Mouse (Mus musculus) layer of hippocampus, postnatal 25 days (tissue): ENCODE results near the gene Phf2. TPM values are rescaled to one million over a fixed set of nuclear protein-coding genes. Genes with fewer than 3 reads are reported as not detected.

Experiments
- DNase-seq, 2 experiments: peaks; one replicate each; pipeline ENCODE4 v3.0.0; 2022; ENCODE audit warnings: mixed read lengths in 2 of 2, low spot score in 1 of 2; ENCODE audit errors: extremely low spot score in 1 of 2
- total RNA-seq, 2 experiments: library from RNA; stranded (reverse); gene quantifications; 2 replicates each; pipeline ENCODE4 v1.2.3; 2021

Gene Phf2
- total RNA-seq: 10 to 100 TPM; 34.7 to 34.8 TPM

DNA sequence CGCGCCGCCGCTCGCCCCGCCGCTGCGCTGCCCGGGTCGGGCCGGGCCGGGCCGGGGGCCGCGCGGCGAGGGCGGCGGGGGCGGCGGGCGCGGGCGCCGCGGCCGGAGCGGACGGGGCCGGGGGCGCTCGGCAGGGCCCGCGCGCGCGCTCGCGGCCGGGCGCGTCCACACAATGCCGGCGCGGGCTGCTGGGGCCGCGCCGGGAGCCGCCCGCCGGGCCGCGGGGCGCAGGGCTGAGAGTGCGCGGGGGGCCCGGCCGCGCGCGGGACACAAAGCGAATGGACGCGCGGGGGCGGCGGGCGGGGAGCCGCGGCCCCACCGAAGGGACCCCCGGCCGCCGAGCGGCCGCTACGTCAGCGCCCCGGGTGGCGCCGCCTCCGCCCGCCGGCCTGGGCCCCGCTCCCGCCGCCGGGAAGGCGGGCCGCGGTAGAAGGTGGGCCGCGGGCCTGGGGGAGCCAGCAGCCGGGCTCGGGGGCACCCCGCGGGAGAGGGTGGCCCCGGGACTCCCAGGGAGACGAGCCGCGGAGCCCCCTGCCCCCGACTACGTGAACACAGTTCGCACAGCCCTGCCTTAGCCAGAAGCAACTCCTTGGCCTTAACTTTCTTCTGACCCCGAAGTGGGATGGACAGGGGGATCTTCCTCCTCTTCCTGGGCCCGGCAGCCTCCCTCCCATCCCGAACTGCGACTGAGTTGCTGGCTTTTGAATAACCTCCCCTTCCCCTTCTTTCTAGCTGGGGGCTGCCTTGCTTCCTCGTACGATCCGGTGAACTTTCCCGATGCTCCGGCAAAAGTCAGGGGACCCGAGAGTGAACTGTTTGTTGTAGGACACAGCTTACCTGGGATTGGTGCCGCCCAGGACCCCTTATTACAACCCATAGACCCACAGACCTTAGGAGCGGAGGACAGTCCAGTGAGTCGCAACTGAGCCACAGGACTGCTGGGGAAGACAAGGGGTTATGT lies at the start of gene Phf2:
TSS of gene Phf2 (minus strand) at position 349 of the 961 bp plus-strand sequence.
- DNase-seq: no peak

DNA sequence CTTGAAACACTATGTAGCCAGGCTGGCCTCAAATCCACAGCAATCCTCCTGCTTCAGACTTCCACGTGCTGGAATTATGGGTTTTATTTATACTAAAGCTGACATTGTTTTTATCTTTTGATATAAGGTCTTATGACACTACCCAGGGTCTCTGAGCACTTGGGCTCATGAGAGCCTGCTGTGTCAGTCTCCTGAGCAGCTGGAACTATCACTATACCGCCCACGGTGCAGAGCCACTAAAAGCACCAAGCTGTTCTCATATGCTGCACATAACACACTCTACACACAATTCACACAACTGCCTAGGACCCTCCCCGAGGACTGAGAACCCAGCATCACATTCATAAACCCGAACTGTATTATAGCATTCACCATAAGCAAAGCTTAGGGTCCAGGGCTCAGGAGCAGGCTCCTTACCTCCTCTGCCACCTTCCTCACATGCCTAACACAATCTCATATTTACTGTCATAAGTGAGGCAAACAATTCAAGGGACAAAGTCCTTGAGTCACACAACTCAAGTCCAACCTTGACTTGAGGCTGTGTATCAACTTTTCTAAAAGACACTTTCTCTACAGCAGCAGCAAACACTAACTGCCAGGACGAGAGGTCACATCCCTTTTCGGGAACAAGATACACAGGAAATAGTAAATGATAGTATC lies 49.0 kb upstream of the Phf2 start:
- DNase-seq: no peak

DNA sequence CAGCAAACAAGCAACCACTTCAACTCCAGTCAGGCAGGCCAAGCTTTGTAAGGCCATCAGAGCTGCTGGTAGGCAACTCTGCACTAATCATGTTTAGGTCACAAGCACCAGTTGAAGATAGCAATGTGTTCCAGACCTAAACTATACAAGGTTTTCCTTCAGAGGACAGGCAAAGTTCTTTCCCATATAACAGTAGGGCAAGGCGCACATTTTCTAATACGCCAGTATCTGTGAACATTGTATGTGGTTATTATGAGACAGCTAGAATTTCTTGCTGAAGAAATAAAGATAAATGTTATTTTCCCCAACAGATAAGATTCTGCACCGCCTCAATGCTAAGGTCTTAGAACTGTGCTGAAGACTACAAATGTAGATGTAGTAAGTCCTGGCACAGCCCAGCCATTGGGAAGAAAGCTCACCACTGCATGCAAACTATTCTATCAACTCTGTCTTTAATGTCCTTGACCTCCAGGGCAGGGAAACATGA lies 46.2 kb upstream of the Phf2 start:
- DNase-seq: no peak

DNA sequence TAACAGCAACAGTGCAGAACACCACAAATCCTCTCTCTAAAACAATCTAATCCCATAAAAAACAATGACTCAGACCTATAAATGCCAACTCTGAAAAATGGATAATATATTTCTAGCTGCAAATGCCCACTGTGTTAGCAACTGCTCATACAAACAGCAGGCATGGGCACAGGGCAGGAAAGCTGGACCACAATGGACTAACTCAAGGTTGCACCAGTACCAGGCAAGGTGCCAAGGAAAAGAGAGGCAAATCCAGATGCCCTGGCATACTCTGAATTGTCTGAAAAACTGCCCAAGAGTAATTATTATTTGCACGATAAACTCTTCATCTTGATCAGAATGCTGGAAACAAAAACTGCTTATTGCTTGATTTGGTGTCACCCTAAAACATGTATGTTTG lies 42.8 kb upstream of the Phf2 start:
- DNase-seq: no peak

DNA sequence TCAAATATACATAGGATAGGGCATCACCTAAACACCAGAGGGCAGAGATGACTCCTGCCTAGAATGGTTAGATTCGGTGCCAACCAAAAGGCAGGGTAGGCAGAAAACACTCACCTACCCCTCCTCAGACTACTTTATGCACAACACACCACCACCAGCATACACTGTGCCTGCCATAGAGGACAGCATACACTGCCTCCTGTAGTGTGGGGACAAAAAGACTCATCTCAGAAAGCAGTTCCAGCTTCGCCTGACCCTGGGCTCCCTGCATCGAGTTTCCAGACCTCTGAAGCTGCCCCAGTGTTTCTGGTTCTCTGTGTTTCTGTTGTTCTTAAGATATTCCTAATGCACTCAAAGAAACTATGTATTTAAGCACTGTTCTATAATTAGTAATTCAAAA lies 42.2 kb upstream of the Phf2 start:
- DNase-seq: no peak

DNA sequence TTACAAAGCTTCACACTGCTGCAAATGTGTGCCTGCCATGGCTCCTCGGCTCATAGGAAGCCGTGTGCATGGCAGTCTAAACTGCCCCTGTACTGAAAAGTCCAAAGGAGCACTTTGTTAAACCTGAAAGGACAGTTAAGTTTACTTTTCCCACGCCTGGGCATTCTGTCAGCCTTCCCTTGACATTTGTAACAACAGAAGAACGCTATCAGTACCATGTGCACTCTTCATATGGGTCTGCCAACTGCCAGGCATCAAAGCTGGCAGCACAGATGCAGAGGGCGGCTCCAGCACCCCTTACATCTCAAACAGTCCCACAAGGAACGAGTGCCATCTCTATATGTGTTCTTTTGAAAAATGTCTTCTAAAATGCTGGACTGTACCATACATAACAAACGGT lies 40.5 kb upstream of the Phf2 start:
- DNase-seq: no peak

DNA sequence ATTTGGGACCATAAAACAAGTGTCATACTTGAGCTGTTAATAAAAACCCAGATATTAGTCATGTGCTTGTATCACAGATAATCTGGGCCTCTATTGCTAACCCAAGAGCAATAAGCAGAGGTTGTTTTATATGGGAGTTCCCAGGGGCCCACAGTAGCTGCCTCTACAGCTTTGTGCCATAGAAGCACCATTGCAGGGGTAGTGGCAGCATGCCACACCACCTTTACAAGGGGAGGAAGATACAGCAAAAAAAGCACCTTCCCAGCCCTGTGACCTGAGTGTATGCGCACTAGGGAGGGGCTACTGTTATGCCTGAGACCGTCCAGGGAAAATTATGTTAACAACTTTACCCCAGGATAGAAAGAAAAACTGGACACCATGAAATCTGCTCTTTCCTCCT lies 34.5 kb upstream of the Phf2 start:
- no peak for DNase-seq

DNA sequence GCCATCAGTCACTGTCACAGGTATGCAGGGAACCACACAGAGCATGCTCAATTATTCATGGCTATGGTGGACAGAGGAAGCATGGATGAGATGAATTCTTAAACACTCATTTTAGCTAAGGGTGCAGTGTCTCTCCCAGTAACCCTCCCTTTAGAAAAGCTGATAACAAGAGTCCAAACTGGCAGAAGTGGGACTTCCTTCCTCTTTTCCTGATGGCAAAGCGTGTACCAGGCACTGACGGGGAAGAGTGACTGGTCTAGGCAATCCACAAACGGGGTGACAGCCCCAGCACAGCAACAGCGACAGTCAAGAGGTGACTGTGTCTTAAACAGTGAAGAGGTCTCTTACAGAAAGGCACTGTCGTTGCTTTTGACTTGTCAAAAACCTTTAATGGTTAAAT lies 24.5 kb upstream of the Phf2 start:
- DNase-seq: no peak

DNA sequence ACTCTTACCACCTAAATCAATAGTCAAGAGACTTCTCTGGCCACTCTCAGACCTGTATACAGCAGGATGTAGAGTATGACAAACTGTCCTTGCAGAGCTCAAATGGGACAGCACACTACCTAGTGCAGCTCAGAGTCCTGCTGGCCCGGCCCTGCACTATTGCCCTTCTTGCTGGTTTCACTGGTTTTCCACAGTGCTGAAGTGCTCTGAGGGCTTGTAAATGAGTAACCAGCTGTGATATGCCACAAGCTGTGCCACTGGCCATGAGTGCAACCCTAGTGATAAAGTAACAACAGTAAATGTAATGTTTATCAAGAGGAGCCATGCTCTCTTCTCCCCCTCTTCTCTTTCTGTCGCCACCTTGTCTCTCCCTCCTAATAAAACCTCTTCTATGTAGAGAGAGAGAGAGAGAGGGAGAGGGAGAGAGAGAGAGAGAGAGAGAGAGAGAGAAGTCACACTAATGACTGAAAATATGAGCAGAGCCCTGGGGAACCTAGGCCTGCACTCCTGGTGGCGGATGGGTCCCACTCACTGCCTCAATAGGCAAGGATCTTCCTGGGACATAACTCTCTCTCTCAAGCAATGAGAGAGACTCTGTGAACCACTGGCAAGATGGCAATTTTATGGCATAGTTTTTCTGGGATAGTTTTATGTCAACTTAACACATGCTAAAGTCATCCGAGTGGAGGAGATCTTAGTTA lies 19.5 kb upstream of the Phf2 start:
- no peak for DNase-seq

DNA sequence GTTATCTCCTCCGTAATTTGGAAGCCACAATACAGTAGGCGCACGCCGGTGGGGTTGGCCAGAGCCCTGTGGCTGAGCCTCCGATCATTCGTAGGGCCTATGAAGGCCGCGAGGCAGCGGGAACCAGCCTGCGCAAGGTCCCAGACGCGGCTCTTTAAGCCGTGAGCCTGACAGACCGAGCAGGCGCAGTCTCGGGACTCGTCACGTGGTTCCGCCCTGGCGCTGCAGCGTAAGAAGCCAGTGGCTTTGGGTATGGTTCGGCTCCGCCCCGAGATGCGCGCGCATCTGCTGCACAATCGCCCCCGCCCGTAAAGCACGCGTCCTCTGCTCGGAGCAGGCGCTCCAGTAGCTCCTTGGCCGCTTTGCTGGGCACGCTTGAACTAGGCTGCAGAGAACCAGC lies 7.6 kb upstream of the Phf2 start:
- peak; percentile 93 to 97 for DNase-seq

DNA sequence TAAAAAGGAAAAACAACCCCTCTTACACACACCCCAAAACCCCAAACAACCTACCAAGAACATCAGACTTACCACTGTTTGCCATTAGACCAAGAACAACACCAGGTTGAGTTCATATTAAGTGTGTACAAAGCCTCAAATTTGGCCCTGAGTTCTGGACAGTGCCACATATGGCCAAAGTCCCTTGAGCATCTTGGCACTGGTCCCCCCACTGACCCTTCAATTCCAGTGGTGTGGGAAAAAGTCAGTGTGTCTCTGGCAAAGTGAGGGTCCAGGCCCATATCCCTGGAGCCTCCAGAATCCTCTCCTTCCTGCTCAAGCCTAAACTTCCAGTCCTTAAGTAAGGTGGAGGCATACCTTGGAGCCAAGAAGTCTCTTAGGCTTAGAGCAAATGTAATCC lies 6.9 kb upstream of the Phf2 start:
- no peak for DNase-seq

DNA sequence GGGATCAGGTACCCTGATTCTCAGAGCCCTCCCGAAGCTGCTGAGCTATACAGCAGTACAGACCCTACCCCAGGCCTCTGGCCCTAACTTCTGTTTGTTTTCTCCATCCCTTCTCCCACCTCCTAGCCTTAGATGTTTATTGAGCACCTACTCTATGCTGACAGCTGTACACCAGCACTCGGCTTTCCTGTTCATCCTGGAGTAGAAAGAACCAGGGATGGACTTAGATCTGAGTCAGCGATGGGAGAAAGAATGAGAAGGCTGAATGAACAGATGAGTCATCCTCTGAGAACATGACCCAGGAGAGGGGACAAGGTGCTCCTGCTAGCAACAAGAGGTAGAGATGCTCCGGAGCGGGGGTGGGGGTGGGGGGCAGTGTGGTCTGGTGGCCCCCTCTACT lies 1.8 kb upstream of the Phf2 start:
- no peak for DNase-seq

DNA sequence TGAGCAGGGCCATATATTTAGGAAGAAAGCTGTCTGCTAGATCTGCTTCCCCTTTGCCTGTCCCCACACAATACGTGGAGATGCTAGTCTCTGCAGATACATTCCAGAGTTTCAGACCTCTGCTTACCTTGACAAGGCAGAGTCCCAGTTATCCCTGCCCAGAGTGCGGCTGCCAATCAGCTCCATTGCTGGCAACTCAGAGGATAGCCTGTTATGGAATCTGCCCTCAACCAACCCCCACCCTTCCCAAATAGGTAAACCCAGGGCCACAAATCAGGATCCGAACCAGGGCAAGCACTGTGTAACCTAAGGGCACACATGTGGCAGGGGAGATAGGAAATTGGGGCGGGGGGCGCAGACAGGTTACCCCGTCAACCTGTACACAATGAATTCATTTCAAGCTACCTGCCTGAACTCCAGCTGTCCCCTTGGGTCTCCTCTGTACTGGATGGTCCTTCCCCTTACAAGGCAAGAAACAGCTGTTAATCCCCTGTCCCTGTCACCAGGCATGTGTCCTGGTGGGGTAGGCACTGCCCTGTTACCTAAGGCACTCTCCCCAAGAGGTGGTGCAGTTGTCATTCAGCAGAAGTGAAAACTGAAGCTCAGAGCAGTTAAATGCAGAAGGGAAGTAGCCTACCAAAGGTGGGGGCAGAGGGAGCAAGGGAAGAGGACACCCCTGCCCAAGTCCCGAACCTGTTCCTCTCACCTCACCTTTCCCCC lies 1.1 kb upstream of the Phf2 start:
- DNase-seq: no peak

DNA sequence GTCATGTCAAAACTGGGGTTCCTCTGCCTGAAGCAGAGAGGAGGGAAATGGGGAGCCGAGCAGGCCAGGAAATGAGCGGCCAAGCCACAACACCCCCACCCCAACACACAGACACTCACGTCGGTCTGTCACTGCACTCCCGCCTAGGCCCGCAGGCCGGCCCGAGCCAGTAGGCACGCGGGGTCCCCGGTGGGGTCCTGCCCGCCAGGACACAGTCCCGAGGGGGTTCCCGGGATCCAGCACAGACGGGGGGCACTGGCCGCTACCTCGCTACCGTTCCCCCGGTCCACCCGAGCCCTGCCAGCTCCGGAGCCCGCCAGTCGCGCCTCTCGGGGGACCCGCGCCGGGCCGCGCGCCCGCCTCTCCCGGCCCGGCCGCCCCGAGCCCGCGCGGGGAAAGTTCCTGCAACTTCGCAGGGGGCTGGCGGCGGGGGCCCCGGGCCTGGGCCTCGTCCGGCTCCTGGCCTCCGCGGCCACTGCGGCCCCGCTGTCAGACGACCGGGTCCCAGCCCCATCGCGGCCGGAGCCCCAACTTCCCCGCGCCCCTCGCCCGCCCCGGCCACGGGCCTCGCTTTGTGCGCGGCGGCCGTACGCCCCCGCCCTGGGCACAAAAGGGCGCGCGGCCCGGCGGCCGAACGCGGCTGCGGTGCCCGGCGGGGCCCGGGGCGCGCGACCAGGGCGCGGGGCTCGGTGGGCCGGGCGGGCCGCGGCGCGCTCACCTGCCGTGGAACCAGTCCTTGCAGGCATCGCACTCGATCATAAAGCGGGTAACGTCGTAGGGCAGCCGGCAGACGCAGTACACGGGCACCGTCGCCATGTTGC lies 759 bp downstream of the Phf2 start:
- DNase-seq: peak in 1 of 2 experiments; percentile 40

DNA sequence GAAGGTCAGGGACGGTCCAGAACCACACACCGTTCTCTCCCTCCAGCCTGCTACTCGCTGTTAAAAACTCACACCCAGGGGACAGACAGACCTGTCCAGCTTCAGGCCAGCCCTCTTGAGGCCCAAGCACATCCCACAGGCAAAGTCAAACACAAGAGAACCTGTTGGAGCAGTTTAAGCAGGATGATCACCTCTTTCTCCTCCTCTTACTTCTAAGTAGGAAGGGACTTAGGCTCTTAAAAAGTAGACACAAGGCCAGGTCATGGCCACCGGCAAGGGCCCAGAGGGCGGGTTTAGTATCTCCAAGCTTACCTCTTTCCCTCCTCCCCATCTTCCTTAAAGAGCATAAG lies 1.3 kb downstream of the Phf2 start:
- DNase-seq: no peak

DNA sequence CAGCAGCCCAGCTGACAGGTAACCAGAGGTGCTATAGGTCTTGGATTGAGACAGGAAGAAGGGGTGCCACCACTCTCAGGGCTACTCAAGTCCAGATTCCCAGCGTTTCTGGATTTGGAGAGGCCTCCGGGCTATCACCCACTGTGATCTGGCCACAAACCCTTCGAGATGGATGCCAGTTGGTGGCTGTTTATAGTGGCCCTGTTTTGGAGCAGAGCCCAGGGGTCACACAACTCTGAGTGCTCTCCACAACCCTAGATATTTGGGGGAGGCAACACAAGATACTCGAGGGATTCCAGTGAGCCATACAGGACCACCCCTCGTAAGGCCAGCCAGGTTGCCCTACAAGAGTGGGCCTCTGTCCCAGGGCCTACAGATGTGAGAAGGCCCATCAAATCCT lies 1.8 kb downstream of the Phf2 start:
- DNase-seq: no peak

DNA sequence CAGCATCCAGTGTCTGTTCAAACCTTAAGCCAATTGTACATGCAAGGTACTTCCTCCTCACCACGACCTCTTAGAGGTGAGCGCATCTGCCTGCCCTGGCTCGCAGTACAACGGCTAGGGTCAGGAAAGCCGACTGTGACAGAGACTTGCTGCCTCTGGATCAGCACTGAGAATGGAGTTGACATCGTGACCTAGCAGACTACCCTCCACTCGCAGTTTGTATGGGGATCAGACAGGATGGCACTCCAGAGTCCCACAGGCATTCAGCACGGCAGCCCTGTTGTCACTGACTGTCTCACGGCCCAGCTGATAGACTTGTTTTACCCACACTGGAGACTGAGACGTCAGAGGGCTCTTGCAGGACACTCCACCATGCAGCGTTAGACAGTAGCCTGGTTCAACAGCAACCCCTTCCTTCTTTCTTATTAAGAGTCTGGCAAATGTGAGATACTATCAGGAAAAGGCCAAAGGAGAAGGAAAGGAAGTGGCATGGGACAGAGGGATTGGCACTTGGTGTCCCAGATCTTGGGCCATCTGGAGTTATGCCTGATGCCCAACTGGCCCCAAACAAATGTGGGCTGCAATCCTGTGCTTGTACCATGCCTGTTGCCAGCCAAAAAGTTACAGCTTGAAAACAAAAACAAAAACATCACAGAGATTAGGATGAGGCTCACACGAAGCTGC lies 6.1 kb downstream of the Phf2 start:
- DNase-seq: no peak

DNA sequence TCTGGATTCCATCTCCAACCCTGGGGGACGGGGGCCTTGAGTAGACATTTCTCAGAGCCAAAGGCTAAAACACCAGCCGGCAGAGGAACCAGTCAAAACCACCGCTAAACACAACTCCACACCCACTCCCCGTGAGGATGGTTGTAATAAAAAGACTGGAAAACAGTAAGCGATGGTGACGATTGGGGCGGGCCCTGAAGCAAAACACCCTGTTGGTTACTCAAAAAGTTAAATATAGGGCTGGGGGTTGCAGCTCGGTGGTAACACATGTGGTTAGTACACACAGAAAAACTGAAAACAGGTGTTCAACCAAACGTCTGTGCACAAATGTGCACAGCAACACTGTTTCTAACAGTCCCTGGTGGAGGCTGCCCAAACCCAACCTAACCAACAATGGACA lies 7.4 kb downstream of the Phf2 start:
- DNase-seq: no peak

DNA sequence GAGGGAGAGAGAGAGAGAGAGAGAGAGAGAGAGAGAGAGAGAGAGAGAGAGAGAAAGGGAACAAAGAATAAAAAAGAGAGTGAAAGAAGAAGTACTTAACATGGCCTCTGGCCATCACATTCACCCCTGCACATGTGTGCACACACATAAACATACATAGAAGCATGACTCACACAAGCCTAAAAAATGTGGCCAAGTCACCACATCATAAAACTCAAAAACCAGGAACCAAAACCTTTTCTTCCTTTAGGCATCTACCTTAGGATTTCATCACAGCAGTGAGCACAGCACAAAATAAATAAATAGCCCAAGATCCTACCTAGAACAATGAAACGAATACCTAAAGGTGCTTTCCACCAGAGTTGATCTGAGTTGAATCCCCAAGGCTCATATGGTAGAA lies 9.0 kb downstream of the Phf2 start:
- DNase-seq: no peak
